Mouse (Mus musculus) MEL (cell line): Measurements from ENCODE around the gene Gas8. TPM values are rescaled to one million over a fixed set of nuclear protein-coding genes. Genes with fewer than 3 reads are reported as not detected.
A peak's percentile ranks its signal among the peaks of the same experiment; 100 is the strongest.
"Not testable (repeated sequence)": the region's sequence is repeated elsewhere in the genome, so short reads cannot be mapped to it uniquely, and the experiment has no call there.

ENCODE experiments used
- DNase-seq: peaks from one replicate; pipeline ENCODE4 v3.0.0; 2011; ENCODE audit warnings: low read depth, low spot score
- H3K27ac ChIP-seq: 2 replicates; pipeline ENCODE4 v1.5.1; 2012; ENCODE audit warnings: low read depth, mild to moderate bottlenecking, control low read depth, low read length, moderate library complexity; ENCODE audit not compliant: control insufficient read depth
- H3K27me3 ChIP-seq, 2 experiments: fragments of 150-350 bp in 1 of 2; sonication (generic) in 1 of 2; 2 replicates each; pipeline ENCODE4 v1.6.1; 2012; ENCODE audit warnings: low read length in 2 of 2, mild to moderate bottlenecking in 2 of 2, improper control_type of control experiment in 1 of 2, moderate library complexity in 1 of 2; ENCODE audit not compliant: insufficient read depth in 2 of 2, control insufficient read depth in 1 of 2
- H3K36me3 ChIP-seq, 2 experiments: 2 replicates each; pipeline ENCODE4 v1.6.1; 2012 to 2014; ENCODE audit warnings: low read length in 2 of 2, improper control_type of control experiment in 1 of 2, inconsistent platforms in 1 of 2, mild to moderate bottlenecking in 1 of 2; ENCODE audit not compliant: insufficient read depth in 2 of 2, control insufficient read depth in 1 of 2
- H3K4me1 ChIP-seq, 2 experiments: fragments of 150-350 bp in 1 of 2; sonication (generic) in 1 of 2; 2 replicates each; pipeline ENCODE4 v1.6.1; 2012; ENCODE audit warnings: low read length in 2 of 2, improper control_type of control experiment in 1 of 2, mild to moderate bottlenecking in 1 of 2; ENCODE audit not compliant: insufficient read depth in 2 of 2, control insufficient read depth in 1 of 2
- H3K4me3 ChIP-seq, 2 experiments: fragments of 150-350 bp in 1 of 2; sonication (generic) in 1 of 2; 2 replicates each; pipeline ENCODE4 v1.5.1; 2012; ENCODE audit warnings: low read depth in 2 of 2, low read length in 2 of 2, mild to moderate bottlenecking in 2 of 2, moderate library complexity in 2 of 2, control low read depth in 1 of 2, improper control_type of control experiment in 1 of 2; ENCODE audit not compliant: control insufficient read depth in 1 of 2, insufficient read depth in 1 of 2
- H3K79me2 ChIP-seq: 2 replicates; pipeline ENCODE4 v1.6.1; 2012; ENCODE audit warnings: mild to moderate bottlenecking, low read length, moderate library complexity; ENCODE audit not compliant: control insufficient read depth, poor library complexity, insufficient read depth
- H3K9ac ChIP-seq: 2 replicates; pipeline ENCODE4 v1.6.1; 2012; ENCODE audit warnings: low read depth, mild to moderate bottlenecking, control low read depth, low read length, moderate library complexity; ENCODE audit not compliant: control insufficient read depth, poor library complexity, severe bottlenecking
- H3K9me3 ChIP-seq: fragments of 150-350 bp; sonication (generic); replicated peaks from 2 replicates; pipeline ENCODE4 v1.6.1; 2012; ENCODE audit warnings: mild to moderate bottlenecking, low read length, improper control_type of control experiment, moderate library complexity; ENCODE audit not compliant: insufficient read depth
- CHD2 ChIP-seq: IDR thresholded peaks from 2 replicates; pipeline ENCODE4 v1.6.1; 2011; ENCODE audit warnings: low read length, improper control_type of control experiment
- ELF1 ChIP-seq: IDR thresholded peaks from 2 replicates; pipeline ENCODE4 v1.6.1; 2014; ENCODE audit warnings: low read depth, mild to moderate bottlenecking, inconsistent platforms, low read length, improper control_type of control experiment, moderate library complexity
- HCFC1 ChIP-seq: IDR thresholded peaks from 2 replicates; pipeline ENCODE4 v1.6.1; 2012; ENCODE audit warnings: low read depth, mild to moderate bottlenecking, inconsistent platforms, low read length, improper control_type of control experiment, moderate library complexity
- MXI1 ChIP-seq: IDR thresholded peaks from 2 replicates; pipeline ENCODE4 v1.6.1; 2011; ENCODE audit warnings: mild to moderate bottlenecking, low read depth, low read length, improper control_type of control experiment
- NELFE ChIP-seq: IDR thresholded peaks from 2 replicates; pipeline ENCODE4 v1.6.1; 2011; ENCODE audit warnings: low read depth, low read length, improper control_type of control experiment
- NRF1 ChIP-seq: IDR thresholded peaks from 2 replicates; pipeline ENCODE4 v1.6.1; 2014; ENCODE audit warnings: low read depth, mild to moderate bottlenecking, inconsistent platforms, low read length, improper control_type of control experiment, moderate library complexity; ENCODE audit not compliant: poor library complexity, insufficient read depth, severe bottlenecking
- POLR2A ChIP-seq, 2 experiments: IDR thresholded peaks; 2 replicates each; pipeline ENCODE4 v1.6.1; 2011 to 2012; ENCODE audit warnings: low read length in 2 of 2, mild to moderate bottlenecking in 2 of 2, control low read depth in 1 of 2, improper control_type of control experiment in 1 of 2, low read depth in 1 of 2, moderate library complexity in 1 of 2; ENCODE audit not compliant: control insufficient read depth in 1 of 2, insufficient read depth in 1 of 2, poor library complexity in 1 of 2
- POLR2AphosphoS5 ChIP-seq: IDR thresholded peaks from 2 replicates; pipeline ENCODE4 v1.6.1; 2012; ENCODE audit warnings: low read depth, borderline replicate concordance, mild to moderate bottlenecking, inconsistent platforms, low read length, moderate library complexity, mixed read lengths
- SIN3A ChIP-seq: IDR thresholded peaks from 2 replicates; pipeline ENCODE4 v1.6.1; 2012; ENCODE audit warnings: low read length, improper control_type of control experiment, inconsistent platforms
- TAL1 ChIP-seq: IDR thresholded peaks from 2 replicates; pipeline ENCODE4 v1.6.1; 2012; ENCODE audit warnings: mild to moderate bottlenecking, inconsistent platforms, low read length, moderate library complexity, mixed read lengths
- polyA plus RNA-seq, 2 experiments: library from polyadenylated mRNA; stranded (reverse) in 1 of 2; unstranded in 1 of 2; fragments of >175 nt in 1 of 2; fragments of >200 nt in 1 of 2; gene quantifications; 2 replicates each; pipeline versions ENCODE4 v1.2.1 to v1.2.4; 2012; ENCODE audit warnings: low replicate concordance in 2 of 2, low read depth in 1 of 2; ENCODE audit not compliant: insufficient read length in 2 of 2, insufficient read depth in 1 of 2, missing spikeins in 1 of 2
- total RNA-seq: library from RNA; depleted of rRNA; stranded (reverse); fragments of 300-350 nt; gene quantifications from 2 replicates; pipeline ENCODE4 v1.2.3, GENCODE M21; 2012; rRNA removed

The Gas8 gene
- total RNA-seq, result 12.5 and 14.4 TPM in 2 replicates
- 100 to 1,000 TPM in 1 of 2 experiments, 10 to 100 TPM in 1; 20.8 to 179 TPM for polyA plus RNA-seq

DNA sequence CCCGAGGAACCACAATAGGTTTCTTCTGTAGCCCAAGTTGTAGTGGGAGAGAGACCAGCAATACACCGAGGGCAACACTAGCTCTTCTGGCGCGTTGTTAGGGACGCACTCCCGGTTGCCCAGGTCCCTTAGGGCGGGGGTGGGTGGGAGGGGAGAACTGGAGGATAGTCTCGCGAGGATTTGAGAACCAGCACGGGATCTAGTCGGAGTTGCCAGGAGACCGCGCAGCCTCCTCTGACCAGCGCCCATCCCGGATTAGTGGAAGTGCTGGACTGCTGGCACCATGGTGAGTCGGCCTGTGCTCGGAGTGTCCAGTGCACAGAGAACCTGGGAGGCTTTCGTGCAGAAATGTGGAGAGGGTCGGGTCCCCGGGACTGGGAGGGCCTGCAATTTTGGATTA lies at the start of gene Gas8:
Gas8 (plus strand) TSS at position 168 of the 400 bp plus-strand sequence.
- H3K27ac ChIP-seq, result no peak within 1 kb of the TSS
- TF ChIP-seq ELF1 (0 out of 2 replicates have a peak, but pooled peaks have one; percentile 11), MXI1 (peak; percentile 56), POLR2AphosphoS5 (no peak), NRF1 (0 out of 2 replicates have a peak, but pooled peaks have one; percentile 23), TAL1 (no peak), HCFC1 (peak; percentile 57), CHD2 (no peak), NELFE (0 out of 2 replicates have a peak, but pooled peaks have one; percentile 37), SIN3A (peak; percentile 83), POLR2A (IDR thresholded peaks at IDR 0.05; ENCODE audit: control insufficient read depth in 1 of 2, insufficient read depth in 1 of 2, low read depth in 1 of 2, low read length in 2 of 2, poor library complexity in 1 of 2) (peak in 1 of 2 experiments; percentile 69; a peak in 2 of 4 replicates)
- H3K9ac ChIP-seq, result peak within 1 kb of the TSS; percentile 77

DNA sequence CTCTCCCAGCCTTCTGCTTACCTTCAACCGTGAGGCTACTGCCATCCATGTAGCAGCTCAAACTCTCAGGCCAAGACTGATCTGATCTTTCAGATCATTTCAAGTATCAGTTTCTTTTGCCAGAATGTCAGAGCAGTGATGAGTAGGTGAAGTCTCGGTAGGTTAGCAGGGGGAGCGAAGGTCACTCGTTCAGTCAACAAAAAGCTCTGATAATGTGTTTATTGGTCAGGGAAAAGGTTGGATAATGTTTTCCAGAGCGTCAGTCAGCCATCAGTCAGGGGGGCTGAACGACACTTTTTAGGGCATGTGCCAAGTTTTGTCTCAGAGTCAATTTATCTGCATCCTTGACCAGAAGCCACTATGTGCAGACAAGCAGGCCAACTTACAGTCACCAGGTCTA lies 45.6 kb upstream of the Gas8 start:
- H3K4me3 ChIP-seq, H3K36me3 ChIP-seq, H3K79me2 ChIP-seq, H3K27me3 ChIP-seq, H3K9ac ChIP-seq, H3K9me3 ChIP-seq, DNase-seq, H3K27ac ChIP-seq, H3K4me1 ChIP-seq: not testable (repeated sequence)

More for the DNA sequence above, at the start of gene Gas8:
- H3K36me3 ChIP-seq, result no peaks in the 10 kb centered on the region
- H3K27me3 ChIP-seq, result no peaks in the 10 kb centered on the region
- no peaks in the 10 kb centered on the region for H3K9me3 ChIP-seq
- peak within 1 kb of the TSS; percentile 69 to 93 for H3K4me3 ChIP-seq
- H3K79me2 ChIP-seq, result peaks cover 3% of the 10 kb centered on the region; the same call in 1 of the 2 replicates
- peak; percentile 94 for DNase-seq
- peaks cover 0 to 5% of the 10 kb centered on the region in 2 experiments; a peak in 1 of 4 replicates for H3K4me1 ChIP-seq

DNA sequence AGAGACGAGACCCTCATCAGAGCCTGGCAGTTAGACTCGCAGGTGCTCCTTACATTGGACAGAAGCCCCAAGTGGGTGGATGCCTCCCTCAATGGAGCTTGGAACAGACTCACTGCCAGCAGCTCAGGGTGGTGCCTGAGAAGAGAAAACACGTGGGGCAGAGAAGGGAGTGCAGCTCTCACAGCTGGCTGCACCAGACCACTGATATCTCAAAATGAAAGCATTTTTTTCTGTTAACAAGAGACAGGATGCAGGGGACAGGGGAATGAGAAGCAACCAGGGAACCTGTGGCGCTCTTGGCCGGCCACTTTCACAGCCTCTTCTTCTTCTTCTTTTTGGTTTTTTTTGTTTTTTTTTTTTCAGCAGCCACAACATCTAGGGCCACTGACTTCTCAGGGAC lies 44.1 kb upstream of the Gas8 start:
- not testable (repeated sequence) for H3K4me3 ChIP-seq, H3K27me3 ChIP-seq, DNase-seq, H3K4me1 ChIP-seq, H3K27ac ChIP-seq, H3K36me3 ChIP-seq, H3K9ac ChIP-seq, H3K9me3 ChIP-seq
- H3K79me2 ChIP-seq, result peaks cover 16% of the 10 kb centered on the region
